Mouse (Mus musculus) lung, embryonic 15.5 days (tissue): ENCODE results near the gene Fam155a. TPM values are rescaled to one million over a fixed set of nuclear protein-coding genes. Genes with fewer than 3 reads are reported as not detected.

Source experiments
- ATAC-seq: fragments of 200-750 bp; cut with Nextera tagmentation; 2 replicates; pipeline ENCODE4 v1.8.0; 2017; ENCODE audit warnings: moderate number of reproducible peaks, borderline replicate concordance; ENCODE audit not compliant: low FRiP score, low TSS enrichment; ENCODE audit errors: extremely low read depth
- H3K27ac ChIP-seq: fragments of 300-500 bp; sonication (generic); 2 replicates; pipeline ENCODE4 v1.5.1; 2015; ENCODE audit warnings: moderate library complexity, mild to moderate bottlenecking, inconsistent platforms
- H3K27me3 ChIP-seq: fragments of 300-500 bp; sonication (generic); 2 replicates; pipeline ENCODE4 v1.6.1; 2015; ENCODE audit warnings: inconsistent platforms
- H3K36me3 ChIP-seq: fragments of 300-500 bp; sonication (generic); 2 replicates; pipeline ENCODE4 v1.6.1; 2015; ENCODE audit warnings: inconsistent platforms
- H3K4me1 ChIP-seq: fragments of 300-500 bp; sonication (generic); 2 replicates; pipeline ENCODE4 v1.6.1; 2015; ENCODE audit warnings: inconsistent platforms
- H3K4me2 ChIP-seq: fragments of 300-500 bp; sonication (generic); 2 replicates; pipeline ENCODE4 v1.6.1; 2015; ENCODE audit warnings: inconsistent platforms, mild to moderate bottlenecking, moderate library complexity
- H3K4me3 ChIP-seq: fragments of 300-500 bp; sonication (generic); 2 replicates; pipeline ENCODE4 v1.5.1; 2015; ENCODE audit warnings: mild to moderate bottlenecking, inconsistent platforms
- H3K9ac ChIP-seq: fragments of 300-500 bp; sonication (generic); 2 replicates; pipeline ENCODE4 v1.6.1; 2015; ENCODE audit warnings: inconsistent platforms
- H3K9me3 ChIP-seq: fragments of 300-500 bp; sonication (generic); 2 replicates; pipeline ENCODE4 v1.6.1; 2016; ENCODE audit warnings: inconsistent platforms
- WGBS: fragments of 180-500 bp; shearing (Covaris S2); methylation state at CpG from one replicate; pipeline ENCODE4 v1.1.7; 2015; 5-methylcytosine and 5-hydroxymethylcytosine counted together
- polyA plus RNA-seq: library from polyadenylated mRNA; unstranded; fragments of >200 nt; fragmentation: Nextera tagmentation; extraction: Ambion mirVana; gene quantifications from 2 replicates; pipeline ENCODE4 v1.2.1, GENCODE M21; 2015

Fam155a gene
- polyA plus RNA-seq, 1 experiment from 2014 or later: 0.15 TPM

DNA sequence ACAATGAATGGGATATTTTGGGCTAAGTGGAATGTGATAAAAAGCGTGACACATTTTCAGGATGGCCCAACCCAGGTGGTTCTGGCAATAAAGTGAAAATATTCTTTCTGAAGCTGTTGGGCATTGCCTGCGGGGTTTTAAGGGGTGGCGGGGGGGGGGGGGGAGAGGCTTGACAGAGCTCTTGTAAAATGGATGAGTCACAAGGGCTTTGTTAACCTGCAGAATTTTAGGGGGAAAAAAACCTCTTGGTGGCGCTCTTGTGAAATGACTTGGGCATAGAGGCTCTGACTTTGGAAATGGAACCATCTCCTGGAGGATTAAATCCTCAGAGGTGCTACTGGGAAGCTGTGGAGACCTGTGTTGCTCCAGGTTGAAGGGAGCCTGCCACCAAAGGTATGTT is 309.9 kb downstream of the Fam155a start:
- no peak for ATAC-seq
- Histone ChIP-seq H3K4me2 (no peak overlapping the region), H3K4me1 (no peaks in the 10 kb centered on the region), H3K9ac (no peak overlapping the region), H3K27me3 (no peaks in the 10 kb centered on the region), H3K27ac (no peak overlapping the region), H3K36me3 (no peaks in the 10 kb centered on the region), H3K4me3 (no peak overlapping the region), H3K9me3 (no peaks in the 10 kb centered on the region)
- 52% methylated on average over 4 of the region's 4 CpGs for WGBS

DNA sequence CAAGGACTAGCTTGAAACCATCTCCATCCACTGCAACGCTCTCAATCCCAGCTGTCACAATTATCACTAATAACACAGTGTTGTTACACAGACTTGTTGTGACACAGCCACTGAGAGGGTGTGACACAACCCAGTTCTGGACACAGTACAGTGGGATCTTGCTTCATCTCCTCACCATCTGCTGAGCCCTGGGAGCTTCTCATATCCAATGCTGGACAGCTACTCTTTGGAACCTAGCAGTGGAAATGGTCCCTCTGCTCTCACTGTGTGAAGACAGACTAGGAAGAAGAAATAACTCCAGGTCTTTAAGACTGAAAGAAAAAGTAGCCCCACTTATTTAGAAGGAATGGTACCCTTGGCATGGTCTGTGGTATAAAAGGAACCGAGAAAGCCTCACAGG is 310.3 kb downstream of the Fam155a start:
- Histone ChIP-seq H3K36me3 (no peaks in the 10 kb centered on the region), H3K27me3 (no peaks in the 10 kb centered on the region), H3K4me3 (no peak overlapping the region), H3K9me3 (no peaks in the 10 kb centered on the region), H3K4me2 (no peak overlapping the region), H3K4me1 (no peaks in the 10 kb centered on the region), H3K27ac (no peak overlapping the region), H3K9ac (no peak overlapping the region)
- 77% methylated on average over 2 of the region's 2 CpGs for WGBS
- ATAC-seq: no peak

DNA sequence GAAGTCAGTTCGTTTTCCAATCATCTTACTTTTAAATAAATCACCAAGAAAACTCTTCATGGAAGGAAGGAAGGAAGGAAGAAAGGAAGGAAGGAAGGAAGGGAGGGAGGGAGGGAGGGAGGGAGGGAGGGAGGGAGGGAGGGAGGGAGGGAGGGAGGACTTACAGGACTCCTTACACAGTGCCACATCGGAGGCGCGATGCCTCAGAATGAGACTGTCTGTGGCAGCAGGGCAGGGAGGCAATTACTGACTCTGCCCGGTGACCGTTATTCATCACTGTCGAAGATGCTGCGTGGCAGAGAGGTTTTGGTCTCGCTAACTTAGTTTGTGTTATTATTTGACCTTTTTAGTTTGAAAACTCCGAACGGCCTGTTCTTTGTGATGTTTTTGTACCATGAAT is 312.3 kb downstream of the Fam155a start:
- WGBS: 36% methylated on average over 11 of the region's 11 CpGs

DNA sequence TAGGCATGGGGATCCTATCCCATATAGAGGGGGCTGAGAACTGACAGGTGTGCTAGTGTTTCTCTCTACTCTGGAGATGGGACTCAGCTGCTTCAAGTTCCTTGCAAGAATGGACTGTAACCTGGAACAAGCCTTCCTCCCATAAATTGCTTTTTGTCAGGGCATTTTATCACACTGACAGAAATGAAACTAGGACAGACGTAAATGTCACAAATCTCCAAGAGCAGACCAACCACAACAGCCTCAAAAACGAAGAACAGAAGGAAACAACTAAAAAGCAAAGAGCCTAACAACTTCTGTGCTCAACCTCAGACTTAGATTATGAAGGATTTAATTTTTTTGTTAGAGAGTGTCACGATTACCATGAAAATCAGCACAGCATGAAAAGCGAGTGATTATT is 315.8 kb downstream of the Fam155a start:
- no peak overlapping the region for H3K9ac ChIP-seq
- ATAC-seq: no peak
- 72% methylated on average over 4 of the region's 4 CpGs for WGBS
- no peaks in the 10 kb centered on the region for H3K27me3 ChIP-seq
- H3K27ac ChIP-seq: no peak overlapping the region
- H3K36me3 ChIP-seq: no peaks in the 10 kb centered on the region
- H3K9me3 ChIP-seq: no peaks in the 10 kb centered on the region
- H3K4me2 ChIP-seq: no peak overlapping the region
- H3K4me1 ChIP-seq: no peaks in the 10 kb centered on the region
- H3K4me3 ChIP-seq: no peak overlapping the region

More for the DNA sequence above, 312.3 kb downstream of the Fam155a start:
- Histone ChIP-seq H3K27ac (no peak overlapping the region), H3K9me3 (no peaks in the 10 kb centered on the region), H3K36me3 (no peaks in the 10 kb centered on the region), H3K4me3 (no peak overlapping the region), H3K9ac (no peak overlapping the region), H3K4me1 (no peaks in the 10 kb centered on the region), H3K27me3 (no peaks in the 10 kb centered on the region), H3K4me2 (no peak overlapping the region)
- no peak for ATAC-seq

DNA sequence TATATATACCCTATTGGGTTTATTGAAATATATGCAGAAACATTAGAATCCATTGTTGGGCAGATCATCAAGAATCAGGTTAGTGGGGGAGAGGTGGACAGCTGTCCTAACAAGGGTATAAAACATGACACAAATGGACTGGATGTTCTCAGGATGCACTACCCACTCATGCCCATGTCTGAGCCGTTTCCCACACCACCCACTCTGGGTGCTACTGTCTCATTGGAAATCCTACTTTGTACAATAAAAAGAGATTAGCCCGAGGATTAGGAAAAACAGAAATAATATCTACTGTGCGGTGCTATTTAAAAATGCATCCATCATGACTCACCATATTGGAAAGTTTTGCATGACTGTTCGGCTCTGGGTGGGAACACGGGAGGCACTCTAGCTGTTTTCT is 317.2 kb downstream of the Fam155a start:
- Histone ChIP-seq H3K36me3 (no peaks in the 10 kb centered on the region), H3K27me3 (no peaks in the 10 kb centered on the region), H3K4me1 (no peaks in the 10 kb centered on the region), H3K4me2 (no peak overlapping the region), H3K27ac (no peak overlapping the region), H3K9me3 (no peaks in the 10 kb centered on the region), H3K9ac (no peak overlapping the region), H3K4me3 (no peak overlapping the region)
- ATAC-seq: no peak
- 79% methylated on average over 5 of the region's 5 CpGs for WGBS

DNA sequence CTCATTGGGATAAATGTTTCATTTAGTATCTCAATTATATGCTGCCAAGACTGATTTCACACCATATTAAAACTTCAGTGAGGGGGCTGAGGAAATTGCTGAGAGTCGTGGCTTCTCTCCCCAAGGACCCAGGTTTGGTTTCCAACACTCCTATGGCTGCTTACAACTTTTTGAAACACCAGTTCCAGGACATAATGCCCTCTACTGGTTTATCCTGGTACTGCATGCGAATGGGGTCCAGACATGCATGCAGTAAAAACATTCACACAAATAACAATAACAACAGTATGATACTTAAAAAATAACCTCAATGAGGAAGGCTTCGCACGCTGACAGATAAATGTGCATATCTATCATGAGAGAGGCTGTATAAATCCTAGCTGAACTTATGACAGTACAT is 319.4 kb downstream of the Fam155a start:
- WGBS: 61% methylated on average over 4 of the region's 4 CpGs
- H3K9me3 ChIP-seq: no peaks in the 10 kb centered on the region
- no peak for ATAC-seq
- H3K27me3 ChIP-seq: no peaks in the 10 kb centered on the region
- no peak overlapping the region for H3K27ac ChIP-seq
- no peaks in the 10 kb centered on the region for H3K4me1 ChIP-seq
- no peak overlapping the region for H3K4me3 ChIP-seq
- H3K4me2 ChIP-seq: no peak overlapping the region
- no peak overlapping the region for H3K9ac ChIP-seq
- no peaks in the 10 kb centered on the region for H3K36me3 ChIP-seq

DNA sequence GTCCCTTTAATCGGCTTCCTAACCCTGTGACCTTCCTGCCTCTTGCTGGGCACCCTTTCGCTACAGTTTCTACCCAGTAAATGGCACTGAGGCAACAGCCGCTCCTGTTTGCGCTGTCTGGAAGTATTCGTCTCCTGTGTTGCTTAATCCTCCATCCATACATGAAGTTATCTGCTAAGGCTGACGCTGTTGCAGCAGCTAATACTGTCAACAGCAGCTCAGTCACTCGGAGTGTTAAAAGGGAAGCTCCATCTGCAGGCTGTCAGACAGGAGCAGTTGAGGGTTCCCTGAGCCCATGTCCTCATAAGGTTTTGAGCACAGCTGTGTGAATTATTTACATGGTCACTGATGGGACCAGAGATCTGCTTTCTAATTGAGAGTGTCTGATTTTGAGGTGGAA is 322.3 kb downstream of the Fam155a start:
- no peaks in the 10 kb centered on the region for H3K9me3 ChIP-seq
- WGBS: 29% methylated on average over 7 of the region's 7 CpGs
- no peaks in the 10 kb centered on the region for H3K36me3 ChIP-seq
- H3K4me2 ChIP-seq: no peak overlapping the region
- H3K9ac ChIP-seq: no peak overlapping the region
- no peak for ATAC-seq
- H3K4me3 ChIP-seq: no peak overlapping the region
- H3K27ac ChIP-seq: no peak overlapping the region
- no peaks in the 10 kb centered on the region for H3K27me3 ChIP-seq
- H3K4me1 ChIP-seq: no peaks in the 10 kb centered on the region

DNA sequence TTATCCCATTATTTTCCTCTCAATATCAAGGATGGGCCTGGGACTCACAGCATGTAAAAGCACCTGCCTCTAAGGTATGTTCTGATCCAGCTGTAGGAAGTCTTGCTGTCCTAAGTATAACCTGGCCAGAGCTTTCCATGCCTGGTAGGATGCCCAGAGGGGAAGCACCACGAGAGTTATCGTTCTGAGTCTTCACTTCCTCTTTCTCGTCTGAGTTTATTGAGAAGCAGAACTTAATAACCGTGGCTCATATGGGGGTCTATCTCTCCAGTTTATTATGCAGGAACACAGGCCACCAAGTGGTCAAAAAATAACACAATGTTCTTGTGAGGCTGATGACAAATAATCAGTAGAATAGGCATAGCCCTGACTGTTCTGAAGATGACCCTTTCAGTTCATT is 333.1 kb downstream of the Fam155a start:
- Histone ChIP-seq H3K9ac (no peak overlapping the region), H3K27ac (no peak overlapping the region), H3K27me3 (no peaks in the 10 kb centered on the region), H3K4me3 (no peak overlapping the region), H3K36me3 (no peaks in the 10 kb centered on the region), H3K4me1 (no peaks in the 10 kb centered on the region), H3K4me2 (no peak overlapping the region), H3K9me3 (no peaks in the 10 kb centered on the region)
- ATAC-seq: no peak
- WGBS: 70% methylated on average over 4 of the region's 4 CpGs

DNA sequence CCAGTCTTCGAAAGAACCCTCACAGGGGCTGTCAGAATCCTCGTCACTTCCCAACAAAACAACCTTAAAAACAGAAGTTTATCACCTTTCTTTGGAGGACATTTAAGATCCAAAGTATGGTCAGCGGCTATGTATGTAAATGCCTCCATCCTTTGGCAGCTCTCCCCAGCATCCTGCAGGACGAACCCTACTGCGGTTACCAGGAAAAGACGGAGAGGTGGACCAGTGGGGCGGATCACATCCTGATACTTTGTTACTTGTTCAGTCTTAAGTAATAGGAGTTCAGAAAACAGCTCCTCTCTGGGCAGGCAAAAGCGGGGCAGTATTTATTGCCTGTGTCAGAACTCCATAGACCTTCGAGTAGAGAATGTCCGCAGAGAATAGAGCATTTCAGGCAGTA is 335.5 kb downstream of the Fam155a start:
- no peaks in the 10 kb centered on the region for H3K36me3 ChIP-seq
- ATAC-seq: no peak
- WGBS: 42% methylated on average over 10 of the region's 10 CpGs
- no peaks in the 10 kb centered on the region for H3K9me3 ChIP-seq
- H3K4me1 ChIP-seq: no peaks in the 10 kb centered on the region
- no peak overlapping the region for H3K27ac ChIP-seq
- H3K27me3 ChIP-seq: no peaks in the 10 kb centered on the region
- no peak overlapping the region for H3K4me3 ChIP-seq
- no peak overlapping the region for H3K4me2 ChIP-seq
- no peak overlapping the region for H3K9ac ChIP-seq

DNA sequence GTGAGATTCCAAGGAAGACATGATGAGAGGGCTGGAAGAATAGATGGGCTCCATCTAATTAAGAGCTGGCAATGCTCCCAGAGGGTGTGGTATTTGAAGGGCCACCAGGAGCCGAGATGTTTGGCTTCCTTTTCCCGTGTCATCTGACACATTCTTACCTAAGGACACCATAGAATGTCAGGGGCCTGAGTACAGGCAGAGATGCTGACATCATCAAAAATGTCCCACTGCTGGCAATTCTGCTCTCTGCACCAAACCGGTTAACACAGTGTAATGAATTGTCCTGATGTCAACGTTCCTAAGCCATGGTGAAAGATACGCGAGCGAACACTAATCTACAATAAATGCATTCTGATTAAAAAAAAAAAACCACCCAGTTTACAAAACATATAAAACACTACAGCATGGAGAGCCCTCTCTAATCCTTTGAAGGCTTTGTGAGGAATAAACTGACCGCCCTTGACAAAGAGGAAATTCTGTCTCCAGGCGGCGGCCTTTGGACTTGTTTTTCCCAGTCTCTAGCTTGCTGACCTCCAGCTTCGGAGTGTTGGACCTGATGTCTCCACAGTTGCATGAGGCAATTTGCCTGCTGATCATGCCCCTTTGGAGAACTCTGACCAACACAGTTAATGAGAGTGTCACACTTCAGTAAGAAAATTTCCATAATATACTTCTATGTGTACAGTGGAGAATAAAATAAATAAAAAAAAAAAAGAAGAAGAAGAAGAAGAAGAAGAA is 338.2 kb downstream of the Fam155a start:
- no peaks in the 10 kb centered on the region for H3K4me1 ChIP-seq
- H3K27ac ChIP-seq: no peak overlapping the region
- no peak overlapping the region for H3K4me3 ChIP-seq
- no peaks in the 10 kb centered on the region for H3K27me3 ChIP-seq
- H3K36me3 ChIP-seq: no peaks in the 10 kb centered on the region
- H3K4me2 ChIP-seq: no peak overlapping the region
- H3K9ac ChIP-seq: no peak overlapping the region
- no peaks in the 10 kb centered on the region for H3K9me3 ChIP-seq
- ATAC-seq: no peak
- WGBS: 61% methylated on average over 11 of the region's 11 CpGs

DNA sequence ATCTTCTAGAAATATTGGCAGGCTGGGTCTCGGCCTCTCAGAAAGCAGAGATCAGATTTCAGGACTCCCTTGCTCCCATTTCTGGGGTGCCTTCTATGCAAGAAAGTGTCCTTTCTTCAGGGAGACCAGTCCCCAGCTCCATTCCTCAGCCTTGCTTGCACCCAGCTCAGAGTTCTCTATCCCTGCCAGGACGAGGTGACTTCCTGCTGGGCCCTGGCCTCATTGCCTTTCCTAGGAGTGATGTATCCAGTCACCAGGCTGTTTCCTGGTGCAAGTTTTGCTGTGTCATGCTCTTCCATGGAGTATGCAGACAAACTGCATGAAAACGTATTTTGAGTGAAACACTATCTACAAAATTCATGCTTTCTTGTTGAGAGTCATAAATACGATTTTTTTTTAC is 342.1 kb downstream of the Fam155a start:
- no peak overlapping the region for H3K9ac ChIP-seq
- no peak overlapping the region for H3K4me3 ChIP-seq
- no peak overlapping the region for H3K4me2 ChIP-seq
- no peaks in the 10 kb centered on the region for H3K9me3 ChIP-seq
- H3K27ac ChIP-seq: no peak overlapping the region
- no peaks in the 10 kb centered on the region for H3K36me3 ChIP-seq
- no peaks in the 10 kb centered on the region for H3K27me3 ChIP-seq
- no peak for ATAC-seq
- no peaks in the 10 kb centered on the region for H3K4me1 ChIP-seq
- 57% methylated on average over 4 of the region's 4 CpGs for WGBS

DNA sequence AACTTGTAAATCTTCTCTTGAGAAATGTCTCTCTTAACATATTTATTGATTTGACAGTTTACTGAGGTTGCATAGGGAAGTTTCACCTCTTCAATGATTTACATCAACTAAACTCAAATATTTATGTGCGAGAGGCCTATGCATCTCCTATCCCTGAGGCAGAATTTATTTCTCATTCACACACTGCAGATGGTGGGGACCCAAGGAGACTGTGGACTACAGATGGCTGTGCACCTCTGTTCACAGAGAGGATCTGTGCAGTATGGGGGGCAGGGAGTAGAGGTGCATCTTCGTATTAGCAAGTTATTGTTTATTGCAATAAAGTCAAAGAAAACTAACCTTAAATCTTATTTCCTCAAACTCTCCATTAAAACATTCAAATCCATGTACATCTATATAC is 346.9 kb downstream of the Fam155a start:
- Histone ChIP-seq H3K9me3 (no peaks in the 10 kb centered on the region), H3K27ac (no peak overlapping the region), H3K27me3 (no peaks in the 10 kb centered on the region), H3K9ac (no peak overlapping the region), H3K4me3 (no peak overlapping the region), H3K4me1 (no peaks in the 10 kb centered on the region), H3K4me2 (no peak overlapping the region), H3K36me3 (no peaks in the 10 kb centered on the region)
- ATAC-seq: no peak
- WGBS: 67% methylated on average over 2 of the region's 2 CpGs

DNA sequence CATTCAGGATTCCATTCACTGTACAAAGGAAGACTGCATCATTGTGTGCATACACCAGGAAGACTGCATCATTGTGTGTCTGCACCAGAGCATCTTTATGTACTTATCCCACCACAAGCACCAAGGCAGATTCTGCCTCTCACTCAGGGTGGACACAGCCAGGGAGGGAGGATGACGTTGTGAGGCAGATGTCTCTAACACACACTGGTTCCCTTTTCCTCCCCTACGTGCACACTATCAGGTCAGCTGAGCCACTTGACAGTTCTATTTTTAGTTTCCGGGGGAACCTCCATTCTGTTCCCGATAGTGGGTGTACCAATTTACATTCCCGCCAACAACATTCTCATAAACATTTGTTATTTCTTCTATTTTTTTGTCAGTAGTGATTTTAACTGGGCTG is 347.4 kb downstream of the Fam155a start:
- Histone ChIP-seq H3K4me2 (no peak overlapping the region), H3K4me3 (no peak overlapping the region), H3K27ac (no peak overlapping the region), H3K36me3 (no peaks in the 10 kb centered on the region), H3K9ac (no peak overlapping the region), H3K9me3 (no peaks in the 10 kb centered on the region), H3K27me3 (no peaks in the 10 kb centered on the region), H3K4me1 (no peaks in the 10 kb centered on the region)
- 30% methylated on average over 5 of the region's 5 CpGs for WGBS
- ATAC-seq: no peak
